Mouse (Mus musculus): ENCODE results near the gene Insig1. TPM values are rescaled to one million over a fixed set of nuclear protein-coding genes. Genes with fewer than 3 reads are reported as not detected.
A peak's percentile ranks its signal among the peaks of the same experiment; 100 is the strongest.

Gene Insig1
- polyA plus RNA-seq, 1 experiment from 2014 or later = 34.3 TPM

DNA sequence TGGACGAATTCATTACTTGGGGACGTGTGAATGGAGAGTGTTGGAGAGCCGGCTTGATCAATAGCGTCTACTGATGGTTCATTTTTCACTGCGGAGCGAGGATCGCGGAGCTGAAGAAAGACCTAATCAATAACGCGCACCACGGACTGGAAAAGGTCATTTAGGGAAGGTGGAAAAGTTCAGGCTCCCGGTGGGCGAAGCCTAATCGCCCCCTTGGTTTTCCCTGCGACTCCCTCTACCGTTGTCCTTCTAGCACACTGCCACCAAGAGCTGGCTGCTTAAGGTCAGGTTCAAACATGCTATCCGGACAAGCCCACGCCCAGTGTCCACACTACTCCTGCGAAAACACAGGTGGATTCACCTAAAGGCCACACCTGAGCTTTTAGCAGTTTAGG, 47.4 kb downstream of the Insig1 start:
- H3K4me2 ChIP-seq = peak overlapping the region; percentile 75
- H3K9ac ChIP-seq = 0 out of 2 replicates have a peak overlapping the region, but pooled peaks have one; percentile 43

GRCm38 (mm10) chr5:28119576-28119975, 48.4 kb downstream of the Insig1 start:
- Histone ChIP-seq H3K4me1 (replicated peaks) (peaks cover 13% of the 10 kb centered on the region), H3K27me3 (replicated peaks) (peaks cover 80% of the 10 kb centered on the region), H3K9me3 (replicated peaks) (no peaks in the 10 kb centered on the region), H3K27ac (ENCODE audit: poor library complexity, severe bottlenecking) (no peak overlapping the region), H3K4me3 (no peak overlapping the region), H3K36me3 (no peaks in the 10 kb centered on the region), H3K4me2 (no peak overlapping the region), H3K9ac (no peak overlapping the region)
- ATAC-seq (ENCODE audit: insufficient number of reproducible peaks, low FRiP score) = no peak
- 26% methylated on average over 3 of the region's 3 CpGs for WGBS

More for the DNA sequence above, 47.4 kb downstream of the Insig1 start:
- ATAC-seq (ENCODE audit: insufficient number of reproducible peaks, low FRiP score) = no peak
- H3K4me3 ChIP-seq = peak overlapping the region; percentile 46
- H3K9me3 ChIP-seq (replicated peaks) = no peaks in the 10 kb centered on the region
- H3K4me1 ChIP-seq (replicated peaks) = peaks cover 13% of the 10 kb centered on the region
- no peaks in the 10 kb centered on the region for H3K36me3 ChIP-seq
- WGBS = 2% methylated on average over 19 of the region's 19 CpGs
- no peak overlapping the region for H3K27ac ChIP-seq (ENCODE audit: poor library complexity, severe bottlenecking)
- H3K27me3 ChIP-seq (replicated peaks) = peaks cover 74% of the 10 kb centered on the region

- H3K9ac ChIP-seq = no peak overlapping the region
- no peak for ATAC-seq (ENCODE audit: insufficient number of reproducible peaks, low FRiP score)
- WGBS = under 1% methylated on average over 27 of the region's 27 CpGs
- H3K27ac ChIP-seq (ENCODE audit: poor library complexity, severe bottlenecking) = no peak overlapping the region
- H3K9me3 ChIP-seq (replicated peaks) = no peaks in the 10 kb centered on the region
- H3K4me3 ChIP-seq = peak overlapping the region; percentile 18; the same call in 1 of the 2 replicates
- peak overlapping the region; percentile 45 for H3K4me2 ChIP-seq
- peaks cover 93% of the 10 kb centered on the region for H3K27me3 ChIP-seq (replicated peaks)
- H3K36me3 ChIP-seq = no peaks in the 10 kb centered on the region
- H3K4me1 ChIP-seq (replicated peaks) = peaks cover 12% of the 10 kb centered on the region
These were observed 51.6 kb downstream of the Insig1 start for GRCm38 (mm10) chr5:28122491-28123454.

- H3K36me3 ChIP-seq = no peaks in the 10 kb centered on the region
- peak overlapping the region; percentile 18; the same call in 1 of the 2 replicates for H3K4me3 ChIP-seq
- ATAC-seq (ENCODE audit: insufficient number of reproducible peaks, low FRiP score) = no peak
- WGBS = 2% methylated on average over 11 of the region's 11 CpGs
- H3K27me3 ChIP-seq (replicated peaks) = peaks cover 93% of the 10 kb centered on the region
- H3K4me2 ChIP-seq = peak overlapping the region; percentile 45
- no peak overlapping the region for H3K9ac ChIP-seq
- no peaks in the 10 kb centered on the region for H3K9me3 ChIP-seq (replicated peaks)
- no peak overlapping the region for H3K27ac ChIP-seq (ENCODE audit: poor library complexity, severe bottlenecking)
- H3K4me1 ChIP-seq (replicated peaks) = peaks cover 6% of the 10 kb centered on the region
These were observed 52.3 kb downstream of the Insig1 start for GRCm38 (mm10) chr5:28123455-28123825.

DNA sequence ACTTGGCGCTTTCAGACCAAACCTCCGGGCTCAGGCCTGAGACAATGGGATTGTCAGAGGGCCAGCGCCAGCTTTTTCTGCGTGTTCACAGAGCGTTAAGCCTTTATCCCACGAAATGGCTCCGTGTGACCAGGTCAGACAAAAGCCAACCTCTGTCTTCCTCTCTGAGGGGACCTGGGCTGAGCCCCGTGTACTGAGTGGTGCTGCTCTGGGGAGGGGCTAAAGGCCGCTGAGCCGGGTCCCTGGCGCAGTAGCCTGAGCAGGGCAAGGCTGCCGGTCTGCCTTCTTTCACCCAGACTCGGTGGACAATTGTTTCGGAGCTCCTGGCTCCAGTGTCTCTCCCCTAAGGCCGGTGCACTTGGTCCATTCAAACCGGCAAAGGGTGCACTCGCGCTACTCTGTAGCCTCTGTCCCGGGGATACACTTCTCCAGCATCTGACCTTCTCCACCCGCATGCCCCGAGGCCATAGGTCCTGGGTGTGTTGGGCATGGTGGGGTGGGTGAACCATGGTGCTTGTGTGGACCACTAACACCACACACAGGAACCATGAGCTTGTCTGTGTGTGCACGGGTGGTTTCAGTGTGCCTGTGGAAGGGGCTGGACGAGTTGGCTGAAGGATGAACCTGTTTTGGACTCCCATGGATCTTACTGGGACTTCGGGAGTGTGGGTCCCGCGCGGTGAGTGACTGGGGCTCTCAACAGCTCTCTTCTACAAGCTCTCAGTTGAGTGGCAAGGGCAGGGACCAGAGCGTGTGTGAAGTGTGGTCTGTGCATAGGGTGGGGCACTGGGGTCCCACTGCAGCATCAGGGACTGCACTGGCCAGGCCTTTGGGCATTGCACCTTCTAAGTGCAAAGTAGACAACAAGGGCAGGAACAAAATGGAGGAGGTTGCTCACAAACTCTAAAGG, 53.4 kb downstream of the Insig1 start:
- H3K4me3 ChIP-seq = no peak overlapping the region

More for the DNA sequence above, 53.4 kb downstream of the Insig1 start:
- no peak overlapping the region for H3K9ac ChIP-seq
- H3K4me1 ChIP-seq (replicated peaks) = peaks cover 3% of the 10 kb centered on the region
- peaks cover 91% of the 10 kb centered on the region for H3K27me3 ChIP-seq (replicated peaks)
- no peak overlapping the region for H3K27ac ChIP-seq (ENCODE audit: poor library complexity, severe bottlenecking)
- H3K4me2 ChIP-seq = 0 out of 2 replicates have a peak overlapping the region, but pooled peaks have one; percentile 16
- no peaks in the 10 kb centered on the region for H3K36me3 ChIP-seq
- WGBS = 4% methylated on average over 28 of the region's 28 CpGs
- no peaks in the 10 kb centered on the region for H3K9me3 ChIP-seq (replicated peaks)
- no peak for ATAC-seq (ENCODE audit: insufficient number of reproducible peaks, low FRiP score)

Other genes with a start within 250 kb of the Insig1 start
- gene Htr5a, start 229.2 kb upstream of the Insig1 start, polyA plus RNA-seq (2016; fragmentation: Nextera tagmentation; extraction: Ambion mirVana) = not detected in 2 replicates
- not detected in 2 replicates for gene En2, start 94.3 kb downstream of the Insig1 start, polyA plus RNA-seq (2016; fragmentation: Nextera tagmentation; extraction: Ambion mirVana)
- gene Cnpy1, start 174.4 kb downstream of the Insig1 start, polyA plus RNA-seq (2016; fragmentation: Nextera tagmentation; extraction: Ambion mirVana) = 0.10 and 0.12 TPM in 2 replicates
- gene Rbm33, start 245.8 kb downstream of the Insig1 start, polyA plus RNA-seq (2016; fragmentation: Nextera tagmentation; extraction: Ambion mirVana) = 14.2 and 16.8 TPM in 2 replicates